Mouse (Mus musculus): ENCODE results near the gene Brd2. TPM values are rescaled to one million over a fixed set of nuclear protein-coding genes. Genes with fewer than 3 reads are reported as not detected.

The Brd2 gene
- polyA plus RNA-seq, 1 experiment, result 242 TPM

DNA sequence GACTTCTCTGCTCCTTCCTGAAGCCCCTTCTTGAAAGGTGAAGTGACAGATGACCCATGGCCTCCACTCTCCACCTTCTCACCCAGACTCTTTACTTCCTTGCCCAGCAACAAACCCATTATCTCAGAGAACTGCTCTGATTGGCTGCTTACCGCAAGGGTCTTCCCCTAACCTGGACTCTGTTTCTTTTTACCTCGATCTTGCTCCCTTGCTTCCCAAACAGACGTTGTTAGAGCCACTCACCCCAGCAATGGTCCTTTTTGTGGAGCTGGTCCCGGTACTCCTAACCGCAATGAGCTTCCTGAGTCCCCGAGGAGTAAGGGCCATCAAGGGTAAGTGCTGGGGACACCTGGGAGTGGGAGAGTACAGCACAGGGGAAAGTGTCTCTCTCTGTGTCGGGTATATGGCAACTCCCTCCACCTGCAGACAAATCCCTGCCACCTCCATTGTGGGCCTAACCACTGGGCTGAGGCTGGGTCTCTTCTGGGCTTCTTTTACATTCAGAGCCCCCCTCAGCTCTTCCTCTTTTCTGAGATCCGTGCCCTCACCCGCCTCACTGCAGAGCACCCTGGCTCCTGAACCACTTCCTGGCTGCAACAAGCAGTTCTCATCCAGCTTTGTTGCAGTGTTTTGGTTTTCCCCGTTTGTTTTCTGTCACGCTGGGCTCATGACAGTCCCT lies 30.1 kb downstream of the Brd2 start, which contains the start of gene H2-Oa:
H2-Oa (plus strand) TSS at position 144 of the 679 bp plus-strand sequence.
- Histone ChIP-seq H3K27me3 (replicated peaks) (peaks cover 6% of the 10 kb centered on the region), H3K9me3 (peaks cover 14% of the 10 kb centered on the region), H3K4me3 (replicated peaks) (peak within 1 kb of the TSS; percentile 88), H3K4me1 (peaks cover 77% of the 10 kb centered on the region), H3K36me3 (replicated peaks; ENCODE audit: low read length) (peaks cover 14% of the 10 kb centered on the region)
- TF ChIP-seq GATA1 (IDR thresholded peaks at IDR 0.05; ENCODE audit: borderline replicate concordance, low read length) (no peak), FLI1 (IDR thresholded peaks at IDR 0.05; ENCODE audit: low read length) (no peak)

DNA sequence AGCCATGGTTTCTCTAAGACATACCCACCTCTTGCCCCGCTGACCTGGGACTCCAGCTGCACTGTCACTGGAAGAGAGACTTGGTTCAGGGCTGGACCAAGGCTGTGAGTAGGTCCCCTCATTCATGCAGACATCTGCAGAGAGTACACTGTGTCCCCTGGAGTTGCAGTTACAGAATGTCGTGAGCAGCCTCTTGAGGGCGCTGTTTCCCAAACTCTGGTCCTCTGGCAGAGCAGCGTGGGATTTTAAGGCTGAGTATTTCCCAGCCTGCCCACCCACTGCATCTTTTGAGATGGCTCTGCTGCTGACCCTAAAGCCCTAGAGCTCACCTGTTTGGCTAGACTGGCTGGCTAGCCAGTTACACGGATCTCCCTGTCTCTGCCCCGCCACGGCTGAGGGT lies 31.5 kb downstream of the Brd2 start:
- TF ChIP-seq FLI1 (IDR thresholded peaks at IDR 0.05; ENCODE audit: low read length), result no peak
- no peak for TF ChIP-seq GATA1 (IDR thresholded peaks at IDR 0.05; ENCODE audit: borderline replicate concordance, low read length)
- Histone ChIP-seq H3K36me3 (replicated peaks; ENCODE audit: low read length) (peaks cover 14% of the 10 kb centered on the region), H3K9me3 (peaks cover 14% of the 10 kb centered on the region), H3K27me3 (replicated peaks) (peaks cover 6% of the 10 kb centered on the region), H3K4me3 (replicated peaks) (no peak overlapping the region), H3K4me1 (peaks cover 71% of the 10 kb centered on the region)

DNA sequence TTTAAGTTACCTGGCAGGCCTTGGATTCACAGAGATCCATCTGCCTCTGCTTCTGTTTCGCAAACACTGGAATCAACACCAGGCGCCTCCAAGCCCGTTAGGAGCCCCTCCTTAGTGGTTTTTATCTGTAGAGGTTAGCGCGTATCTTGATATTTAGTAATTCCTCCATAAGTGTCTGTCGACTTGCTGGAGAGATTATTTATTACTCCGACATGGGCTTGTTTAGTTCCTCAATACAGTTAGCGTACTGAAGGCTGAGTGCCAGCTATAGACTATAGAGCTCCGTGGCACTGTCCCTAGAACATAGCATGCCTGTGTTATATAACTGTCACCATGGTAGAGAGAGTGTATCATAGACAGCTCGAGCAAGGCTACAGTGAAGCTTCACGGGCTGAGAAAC lies 34.3 kb downstream of the Brd2 start:
- Histone ChIP-seq H3K4me1 (peaks cover 43% of the 10 kb centered on the region), H3K4me3 (replicated peaks) (no peak overlapping the region), H3K27me3 (replicated peaks) (peaks cover 20% of the 10 kb centered on the region), H3K9me3 (no peaks in the 10 kb centered on the region), H3K36me3 (replicated peaks; ENCODE audit: low read length) (no peaks in the 10 kb centered on the region)
- no peak for TF ChIP-seq GATA1 (IDR thresholded peaks at IDR 0.05; ENCODE audit: borderline replicate concordance, low read length)
- TF ChIP-seq FLI1 (IDR thresholded peaks at IDR 0.05; ENCODE audit: low read length), result no peak

GRCm38 (mm10) chr17:34087386-34087785 lies 35.0 kb downstream of the Brd2 start:
- Histone ChIP-seq H3K9me3 (no peaks in the 10 kb centered on the region), H3K4me1 (peaks cover 36% of the 10 kb centered on the region), H3K4me3 (replicated peaks) (no peak overlapping the region), H3K36me3 (replicated peaks; ENCODE audit: low read length) (no peaks in the 10 kb centered on the region), H3K27me3 (replicated peaks) (peaks cover 20% of the 10 kb centered on the region)
- TF ChIP-seq FLI1 (IDR thresholded peaks at IDR 0.05; ENCODE audit: low read length) (no peak), GATA1 (IDR thresholded peaks at IDR 0.05; ENCODE audit: borderline replicate concordance, low read length) (no peak)

GRCm38 (mm10) chr17:34083104-34083503 lies 39.3 kb downstream of the Brd2 start:
- no peak overlapping the region for H3K4me3 ChIP-seq (replicated peaks)
- no peaks in the 10 kb centered on the region; the same call in 1 of the 2 replicates for H3K9me3 ChIP-seq
- peaks cover 21% of the 10 kb centered on the region for H3K27me3 ChIP-seq (replicated peaks)
- H3K4me1 ChIP-seq, result peaks cover 16% of the 10 kb centered on the region
- no peaks in the 10 kb centered on the region for H3K36me3 ChIP-seq (replicated peaks; ENCODE audit: low read length)
- TF ChIP-seq FLI1 (IDR thresholded peaks at IDR 0.05; ENCODE audit: low read length) (no peak), GATA1 (IDR thresholded peaks at IDR 0.05; ENCODE audit: borderline replicate concordance, low read length) (no peak)

GRCm38 (mm10) chr17:34079621-34080020 lies 42.8 kb downstream of the Brd2 start:
- TF ChIP-seq FLI1 (IDR thresholded peaks at IDR 0.05; ENCODE audit: low read length) (no peak), GATA1 (IDR thresholded peaks at IDR 0.05; ENCODE audit: borderline replicate concordance, low read length) (no peak)
- Histone ChIP-seq H3K36me3 (replicated peaks; ENCODE audit: low read length) (no peaks in the 10 kb centered on the region), H3K4me1 (peaks cover 17% of the 10 kb centered on the region), H3K4me3 (replicated peaks) (no peak overlapping the region), H3K9me3 (no peaks in the 10 kb centered on the region; the same call in 1 of the 2 replicates), H3K27me3 (replicated peaks) (peaks cover 26% of the 10 kb centered on the region)

DNA sequence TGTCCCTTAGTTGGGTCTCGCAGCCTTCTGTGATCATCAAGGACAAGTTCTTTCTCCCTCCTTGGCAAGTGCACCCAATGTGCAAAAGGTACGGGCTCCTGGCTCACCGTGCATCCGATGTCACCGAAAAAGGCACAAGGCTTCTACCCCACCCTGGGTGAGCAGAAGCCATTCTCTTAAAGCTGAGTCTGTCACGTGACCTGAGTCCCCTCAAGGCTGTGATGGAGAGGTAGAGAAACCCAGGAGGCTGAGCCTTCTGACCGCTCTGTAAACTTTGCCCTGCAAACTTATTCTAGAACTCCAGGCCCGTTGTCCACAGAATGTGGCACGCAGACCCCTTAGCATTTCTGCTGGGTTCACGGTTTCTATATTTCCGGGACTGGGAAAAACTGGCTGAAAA lies 43.4 kb downstream of the Brd2 start:
- Histone ChIP-seq H3K4me3 (replicated peaks) (no peak overlapping the region), H3K4me1 (peaks cover 17% of the 10 kb centered on the region), H3K27me3 (replicated peaks) (peaks cover 28% of the 10 kb centered on the region), H3K36me3 (replicated peaks; ENCODE audit: low read length) (no peaks in the 10 kb centered on the region), H3K9me3 (no peaks in the 10 kb centered on the region; the same call in 1 of the 2 replicates)
- no peak for TF ChIP-seq FLI1 (IDR thresholded peaks at IDR 0.05; ENCODE audit: low read length)
- no peak for TF ChIP-seq GATA1 (IDR thresholded peaks at IDR 0.05; ENCODE audit: borderline replicate concordance, low read length)

DNA sequence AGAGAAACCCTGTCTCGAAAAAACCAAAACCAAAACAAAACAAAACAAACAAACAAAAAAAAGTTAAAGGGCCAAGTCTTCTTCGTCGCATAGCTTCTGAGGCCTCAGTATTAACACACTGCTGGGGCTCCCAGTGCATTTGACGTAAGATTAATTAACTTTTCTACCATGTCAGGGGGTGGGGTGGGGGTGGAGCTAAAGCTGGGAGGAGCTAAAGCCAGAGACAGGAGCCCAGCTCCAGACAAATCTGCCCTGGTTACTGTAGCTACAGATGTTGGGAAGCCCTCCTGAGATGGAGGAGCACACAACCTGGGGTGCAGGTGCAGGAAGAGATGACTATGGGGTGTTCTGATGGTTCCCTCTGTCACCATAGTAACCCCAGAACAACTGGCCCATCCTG lies 44.3 kb downstream of the Brd2 start:
- Histone ChIP-seq H3K4me3 (replicated peaks) (no peak overlapping the region), H3K36me3 (replicated peaks; ENCODE audit: low read length) (no peaks in the 10 kb centered on the region), H3K27me3 (replicated peaks) (peaks cover 31% of the 10 kb centered on the region), H3K9me3 (peaks cover 6% of the 10 kb centered on the region), H3K4me1 (peaks cover 25% of the 10 kb centered on the region)
- TF ChIP-seq FLI1 (IDR thresholded peaks at IDR 0.05; ENCODE audit: low read length), result no peak
- TF ChIP-seq GATA1 (IDR thresholded peaks at IDR 0.05; ENCODE audit: borderline replicate concordance, low read length), result no peak

GRCm38 (mm10) chr17:34077549-34077948 lies 44.9 kb downstream of the Brd2 start:
- H3K9me3 ChIP-seq, result peaks cover 6% of the 10 kb centered on the region
- no peak for TF ChIP-seq FLI1 (IDR thresholded peaks at IDR 0.05; ENCODE audit: low read length)
- TF ChIP-seq GATA1 (IDR thresholded peaks at IDR 0.05; ENCODE audit: borderline replicate concordance, low read length), result no peak
- peaks cover 31% of the 10 kb centered on the region for H3K4me1 ChIP-seq
- H3K27me3 ChIP-seq (replicated peaks), result peaks cover 31% of the 10 kb centered on the region
- peak overlapping the region; percentile 18 for H3K4me3 ChIP-seq (replicated peaks)
- no peaks in the 10 kb centered on the region for H3K36me3 ChIP-seq (replicated peaks; ENCODE audit: low read length)

GRCm38 (mm10) chr17:34075271-34075670 lies 47.2 kb downstream of the Brd2 start:
- Histone ChIP-seq H3K27me3 (replicated peaks) (peaks cover 29% of the 10 kb centered on the region), H3K4me1 (peaks cover 46% of the 10 kb centered on the region), H3K36me3 (replicated peaks; ENCODE audit: low read length) (peaks cover 11% of the 10 kb centered on the region), H3K4me3 (replicated peaks) (no peak overlapping the region), H3K9me3 (peaks cover 27% of the 10 kb centered on the region)
- TF ChIP-seq GATA1 (IDR thresholded peaks at IDR 0.05; ENCODE audit: borderline replicate concordance, low read length) (no peak), FLI1 (IDR thresholded peaks at IDR 0.05; ENCODE audit: low read length) (no peak)
